Mouse (Mus musculus): ENCODE data around the gene Tomm40.

DNA sequence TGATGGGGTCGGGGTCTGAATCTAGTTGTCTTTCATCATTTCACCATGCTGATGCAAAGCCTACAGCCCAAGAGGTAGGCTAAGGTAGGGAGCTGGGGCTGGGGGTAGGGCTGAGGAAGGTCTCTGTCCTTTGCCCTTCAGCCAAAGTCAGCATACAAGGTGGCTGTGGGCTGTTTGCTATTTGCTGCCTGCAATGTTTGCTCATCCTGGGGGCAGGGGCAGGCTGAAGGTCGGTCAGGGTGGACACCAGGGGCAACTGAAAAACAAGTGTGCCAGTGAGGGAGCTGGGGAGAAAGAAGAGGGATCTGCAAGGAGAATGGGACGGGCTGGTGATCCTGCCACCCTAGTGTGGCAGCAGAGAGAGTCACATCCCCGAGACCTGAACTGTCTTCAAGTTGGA is 29.9 kb downstream of the Tomm40 start:
- no peak for TF ChIP-seq CTCF (IDR thresholded peaks at IDR 0.05; ENCODE audit: low read depth)
- peak; percentile 91 for TF ChIP-seq EP300 (IDR thresholded peaks at IDR 0.05; ENCODE audit: low read depth)

Data from liver, postnatal 0 days (tissue).